Mouse (Mus musculus): ENCODE data around the gene Rslcan18. TPM values are rescaled to one million over a fixed set of nuclear protein-coding genes. Genes with fewer than 3 reads are reported as not detected.

Gene Rslcan18
- polyA plus RNA-seq, 1 experiment from 2014 or later: not detected

GRCm38 (mm10) chr13:67060786-67061358 is 55.2 kb downstream of the Rslcan18 start, which contains the start of gene Zfp712:
Gene Zfp712 (minus strand): TSS chr13:67061170.
- peak within 1 kb of the TSS; percentile 67 for H3K4me2 ChIP-seq (ENCODE audit: low read length)
- peaks cover 7% of the 10 kb centered on the region; the same call in 1 of the 2 replicates for H3K9me3 ChIP-seq (replicated peaks; ENCODE audit: control insufficient read depth, low read length, poor library complexity, severe bottlenecking)
- no peaks in the 10 kb centered on the region for H3K27me3 ChIP-seq (ENCODE audit: control insufficient read depth, insufficient read depth, low read depth, low read length)
- peak within 1 kb of the TSS; percentile 63 for H3K4me3 ChIP-seq (ENCODE audit: low read depth, low read length)
- H3K4me1 ChIP-seq (ENCODE audit: control insufficient read depth, insufficient read depth, low read length): peaks cover 8% of the 10 kb centered on the region
- under 1% methylated on average over 27 of the region's 27 CpGs for WGBS
- peak; percentile 97 for ATAC-seq
- peak within 1 kb of the TSS; percentile 72 for H3K27ac ChIP-seq (ENCODE audit: low read length)
- H3K9ac ChIP-seq (ENCODE audit: low read depth, low read length): peak within 1 kb of the TSS; percentile 75
- peaks cover 3% of the 10 kb centered on the region; the same call in 1 of the 2 replicates for H3K36me3 ChIP-seq (ENCODE audit: control insufficient read depth, insufficient read depth, low read length)

- Histone ChIP-seq H3K27me3 (ENCODE audit: control insufficient read depth, insufficient read depth, low read depth, low read length) (no peaks in the 10 kb centered on the region), H3K4me1 (ENCODE audit: control insufficient read depth, insufficient read depth, low read length) (peaks cover 8% of the 10 kb centered on the region), H3K9me3 (replicated peaks; ENCODE audit: control insufficient read depth, low read length, poor library complexity, severe bottlenecking) (peaks cover 10% of the 10 kb centered on the region; the same call in 1 of the 2 replicates), H3K4me2 (ENCODE audit: low read length) (peak overlapping the region; percentile 56), H3K36me3 (ENCODE audit: control insufficient read depth, insufficient read depth, low read length) (no peaks in the 10 kb centered on the region), H3K27ac (ENCODE audit: low read length) (peak overlapping the region; percentile 72), H3K9ac (ENCODE audit: low read depth, low read length) (peak overlapping the region; percentile 75), H3K4me3 (ENCODE audit: low read depth, low read length) (peak overlapping the region; percentile 63)
- peak; percentile 77 for ATAC-seq
- 3% methylated on average over 12 of the region's 12 CpGs for WGBS
Observed at GRCm38 (mm10) chr13:67060161-67060785, 55.8 kb downstream of the Rslcan18 start.

Other genes with a start within 250 kb of the Rslcan18 start
- gene Gm10767, start 211.3 kb downstream of the Rslcan18 start, polyA plus RNA-seq (2015; fragmentation: Nextera tagmentation; extraction: Ambion mirVana): 4.1 TPM in 2 replicates
- 7.8 and 7.9 TPM in 2 replicates for gene Zfp712, start 55.1 kb downstream of the Rslcan18 start, polyA plus RNA-seq (2015; fragmentation: Nextera tagmentation; extraction: Ambion mirVana)
- gene Zfp708, start 18.3 kb downstream of the Rslcan18 start, polyA plus RNA-seq (2015; fragmentation: Nextera tagmentation; extraction: Ambion mirVana): 9.9 and 10.8 TPM in 2 replicates
- gene Gm28557, start 7.7 kb downstream of the Rslcan18 start, polyA plus RNA-seq (2015; fragmentation: Nextera tagmentation; extraction: Ambion mirVana): 0.95 and 1.5 TPM in 2 replicates
- gene Zfp759, start 5.4 kb upstream of the Rslcan18 start, polyA plus RNA-seq (2015; fragmentation: Nextera tagmentation; extraction: Ambion mirVana): 4.5 and 4.9 TPM in 2 replicates
- 7.7 and 8.2 TPM in 2 replicates for gene Rsl1, start 56.9 kb upstream of the Rslcan18 start, polyA plus RNA-seq (2015; fragmentation: Nextera tagmentation; extraction: Ambion mirVana)
- 2.3 and 2.9 TPM in 2 replicates for gene Zfp455, start 78.2 kb upstream of the Rslcan18 start, polyA plus RNA-seq (2015; fragmentation: Nextera tagmentation; extraction: Ambion mirVana)
- 5.8 and 6.9 TPM in 2 replicates for gene Zfp458, start 162.2 kb upstream of the Rslcan18 start, polyA plus RNA-seq (2015; fragmentation: Nextera tagmentation; extraction: Ambion mirVana)
- 0.97 and 1.2 TPM in 2 replicates for gene Zfp457, start 190.2 kb upstream of the Rslcan18 start, polyA plus RNA-seq (2015; fragmentation: Nextera tagmentation; extraction: Ambion mirVana)
- gene Zfp595, start 216.3 kb upstream of the Rslcan18 start, polyA plus RNA-seq (2015; fragmentation: Nextera tagmentation; extraction: Ambion mirVana): 1.6 and 1.9 TPM in 2 replicates
- gene Gm28044, start 244.3 kb upstream of the Rslcan18 start, polyA plus RNA-seq (2015; fragmentation: Nextera tagmentation; extraction: Ambion mirVana): not detected in 2 replicates
- gene Zfp953, start 244.3 kb upstream of the Rslcan18 start, polyA plus RNA-seq (2015; fragmentation: Nextera tagmentation; extraction: Ambion mirVana): 0.57 and 0.65 TPM in 2 replicates

All from midbrain, embryonic 16.5 days (tissue).